Mouse (Mus musculus) ES-E14 (cell line): ENCODE measurements around the gene Mei1.

Source experiments
- HCFC1 ChIP-seq: IDR thresholded peaks from 2 replicates; pipeline ENCODE4 v1.6.1; 2012; ENCODE audit warnings: low read length, inconsistent platforms, borderline replicate concordance; ENCODE audit not compliant: insufficient read depth
- ZC3H11A ChIP-seq: IDR thresholded peaks from 2 replicates; pipeline ENCODE4 v1.6.1; 2012; ENCODE audit warnings: low read depth, mild to moderate bottlenecking, inconsistent platforms, low read length, borderline replicate concordance
- ZNF384 ChIP-seq: IDR thresholded peaks from 2 replicates; pipeline ENCODE4 v1.6.1; 2012; ENCODE audit warnings: low read depth, low read length, inconsistent platforms

DNA sequence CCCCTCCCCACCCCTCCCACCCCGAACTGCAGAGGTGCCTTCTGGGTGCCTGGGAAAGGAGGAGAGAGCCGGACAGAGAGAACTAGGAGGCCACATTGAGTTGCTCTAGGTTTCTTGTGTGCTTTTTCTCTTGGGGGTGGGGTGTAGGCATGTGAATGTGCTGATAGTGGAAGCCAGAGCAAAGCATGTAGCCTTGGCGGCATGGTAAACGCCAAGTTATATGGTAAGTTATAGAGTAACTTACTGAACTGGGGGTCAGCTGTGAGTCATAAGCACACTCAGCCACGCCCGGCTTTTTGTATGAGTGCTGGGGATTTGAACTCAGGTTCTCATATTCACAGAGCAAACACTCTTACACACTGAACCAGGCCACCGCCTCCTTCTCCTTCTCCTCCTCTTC is 94.7 kb downstream of the Mei1 start:
- TF ChIP-seq HCFC1 (no peak), ZC3H11A (no peak), ZNF384 (no peak)
